Mouse (Mus musculus) spleen, adult 18-20 months (tissue): ENCODE results near the gene Cpxm2.

Experiments
- DNase-seq, 2 experiments: peaks; one replicate each; pipeline ENCODE4 v3.0.0; 2022; ENCODE audit warnings: mixed read lengths in 2 of 2

Gene Cpxm2

DNA sequence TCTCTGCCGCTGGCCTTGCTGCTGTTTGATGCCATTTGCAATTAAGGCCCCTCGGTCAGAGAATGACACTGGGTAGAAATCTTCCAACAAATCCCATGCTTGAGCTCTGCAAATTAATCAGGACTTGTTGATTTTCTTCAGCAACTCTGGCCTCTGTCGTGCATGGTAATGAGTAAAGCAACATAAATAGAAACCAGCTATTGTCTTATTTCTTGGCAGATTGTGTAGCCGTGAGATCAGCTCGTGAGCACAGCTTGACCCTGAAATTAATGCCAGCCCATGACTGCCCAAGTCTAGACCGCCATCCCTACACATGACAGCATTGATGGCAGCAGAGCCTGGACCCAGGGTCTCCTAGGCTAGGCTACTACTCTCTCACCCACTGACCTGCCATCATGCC is 25.9 kb downstream of the Cpxm2 start:
- no peak for DNase-seq

DNA sequence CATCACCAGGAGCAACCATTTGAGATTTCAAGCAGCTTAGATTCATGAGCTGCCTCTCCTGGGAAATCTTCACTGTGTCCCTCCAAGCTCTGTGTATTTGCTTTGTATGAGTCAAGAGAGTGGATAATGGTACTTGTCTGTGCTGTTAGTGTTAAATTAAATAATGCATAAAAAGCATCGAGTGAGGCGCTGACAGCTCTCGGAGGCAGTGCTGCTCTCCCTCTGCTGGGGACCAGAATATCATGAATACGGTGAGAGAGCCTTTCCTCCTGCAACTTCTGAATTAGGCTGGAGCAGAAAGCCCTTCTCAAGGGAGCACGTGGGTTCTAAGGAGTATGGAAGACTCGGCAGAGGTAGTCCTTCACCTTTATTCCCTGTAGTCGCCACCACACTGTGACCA is 29.6 kb downstream of the Cpxm2 start:
- no peak for DNase-seq

DNA sequence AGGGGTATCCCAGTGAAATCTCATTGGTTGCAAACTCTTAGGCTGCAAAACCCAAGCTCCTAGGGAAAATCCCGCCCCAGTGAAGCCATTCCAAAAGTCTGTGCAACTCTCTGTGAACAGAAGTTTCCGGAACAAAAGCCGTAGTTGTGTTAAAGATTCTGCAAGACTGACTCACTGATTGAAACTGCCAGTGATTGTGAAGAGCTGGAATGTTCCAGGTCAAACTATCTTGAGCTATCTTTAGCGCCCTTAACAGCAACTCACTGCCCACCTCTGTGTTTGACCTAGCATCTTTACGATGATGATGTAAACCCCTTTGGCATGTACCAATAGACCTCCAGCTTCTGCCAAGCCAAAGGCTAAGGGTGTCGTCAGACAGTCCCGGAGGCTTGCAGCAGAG is 31.3 kb downstream of the Cpxm2 start:
- DNase-seq: no peak

DNA sequence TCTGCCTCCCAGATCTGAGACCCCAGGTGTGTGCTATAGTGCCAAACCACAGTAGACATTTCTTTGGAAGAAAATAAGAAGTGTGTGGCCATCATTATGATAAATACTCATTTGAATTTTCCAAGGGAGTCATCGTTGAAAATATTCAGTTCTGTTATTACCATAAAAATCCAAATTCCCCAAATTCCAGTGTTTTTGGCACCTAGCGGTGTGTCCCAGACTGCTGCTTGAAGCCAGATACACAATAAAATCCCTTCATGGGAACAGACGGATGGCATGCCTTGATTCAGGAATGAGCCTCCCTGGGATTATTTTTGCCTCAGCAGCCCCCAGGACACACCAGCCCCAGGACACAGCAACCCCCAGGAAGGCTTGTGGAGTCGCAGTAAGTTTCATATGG is 34.7 kb downstream of the Cpxm2 start:
- no peak for DNase-seq

DNA sequence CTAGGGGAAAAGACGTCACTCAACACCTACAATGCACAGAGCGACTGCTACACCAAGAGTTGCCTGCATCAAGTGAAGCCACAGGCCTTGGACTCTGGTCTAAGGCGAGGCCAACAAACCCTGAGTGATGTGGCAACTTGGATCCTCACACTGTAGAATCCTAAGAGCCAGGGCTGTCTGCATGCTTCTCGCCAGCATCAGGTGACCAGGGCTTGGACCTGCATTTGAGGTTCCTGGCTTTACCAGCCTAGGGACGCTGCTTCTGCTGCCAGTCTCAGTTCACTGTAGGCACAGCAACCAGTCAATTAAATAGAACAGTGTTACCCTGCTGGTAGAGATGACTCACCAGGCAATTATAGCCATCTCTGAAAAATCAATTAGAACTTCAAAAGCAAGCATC is 42.8 kb downstream of the Cpxm2 start:
- DNase-seq: no peak

DNA sequence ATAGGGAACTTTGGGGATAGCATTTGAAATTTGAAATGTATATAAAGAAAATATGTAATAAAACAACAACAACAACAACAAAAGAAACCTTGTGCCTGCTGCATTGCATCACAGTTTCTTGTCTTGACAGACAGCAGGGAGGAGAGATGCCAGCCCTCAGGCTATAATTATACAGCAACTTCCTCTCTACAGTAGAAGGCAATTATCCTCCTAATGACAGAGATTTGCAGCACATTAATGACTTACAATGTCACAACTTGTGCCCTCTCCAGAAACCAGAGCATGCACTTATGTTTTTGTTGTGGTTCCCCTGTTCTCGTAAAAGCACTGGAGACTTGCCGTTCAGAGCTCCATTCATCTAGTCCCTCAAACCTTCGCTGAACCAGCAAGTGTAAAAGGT is 44.2 kb downstream of the Cpxm2 start:
- no peak for DNase-seq

DNA sequence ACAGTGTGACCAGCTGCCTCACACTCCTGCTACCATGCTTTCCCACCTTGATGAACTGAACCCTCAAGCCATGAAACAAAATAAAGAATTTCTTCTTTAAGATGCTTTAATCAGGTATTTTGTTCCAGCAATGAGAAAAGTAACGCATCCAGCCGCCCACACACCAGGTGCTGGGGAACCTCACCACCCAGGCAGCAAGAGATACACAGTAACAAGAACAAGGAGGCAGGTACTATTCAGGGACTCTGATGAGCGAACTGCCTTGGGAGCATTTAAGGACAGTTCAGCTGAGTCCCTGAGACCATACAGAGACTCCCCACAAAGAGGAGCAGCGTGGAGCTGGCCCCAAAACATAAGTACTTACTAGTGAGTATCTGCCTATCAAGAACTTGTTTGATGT is 47.6 kb downstream of the Cpxm2 start:
- DNase-seq: no peak

DNA sequence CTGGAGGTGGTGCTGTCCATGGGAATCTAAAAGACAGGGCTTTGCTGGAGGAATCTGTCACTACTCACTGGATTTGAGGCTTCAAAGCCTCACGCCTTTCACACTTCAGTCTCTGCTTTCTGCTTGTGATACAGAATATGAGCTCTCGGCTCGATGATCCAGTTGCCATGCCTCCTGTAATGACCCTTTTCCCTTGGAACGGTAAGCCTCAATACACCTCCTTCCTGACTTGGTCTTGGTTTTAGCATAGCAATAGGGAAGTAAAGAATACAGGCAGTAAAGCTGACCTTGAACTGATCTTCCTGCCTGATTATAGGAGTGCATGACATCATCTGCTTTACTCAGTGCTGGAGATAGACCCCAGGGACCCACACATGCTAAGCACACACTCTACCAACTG is 49.2 kb downstream of the Cpxm2 start:
- DNase-seq: no peak

DNA sequence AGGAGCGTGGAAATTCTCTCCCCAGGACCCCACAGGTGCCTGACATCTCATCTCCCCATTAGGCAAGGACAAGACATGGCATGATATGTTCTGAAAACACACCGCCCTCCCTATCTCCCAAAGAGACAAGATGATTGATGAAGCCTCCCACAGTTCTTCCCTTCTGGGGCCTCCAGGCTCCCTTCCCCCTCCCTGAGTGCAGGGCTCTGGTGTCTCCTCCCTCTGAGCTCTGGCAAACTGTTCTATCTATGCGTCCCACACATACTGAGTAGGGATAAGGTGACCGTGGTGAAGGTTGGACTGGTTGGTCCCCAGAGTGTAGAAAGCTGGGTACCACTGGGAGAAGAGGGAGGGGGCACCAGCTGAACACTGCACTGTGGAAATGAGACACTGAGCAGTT is 56.1 kb downstream of the Cpxm2 start:
- DNase-seq: no peak

DNA sequence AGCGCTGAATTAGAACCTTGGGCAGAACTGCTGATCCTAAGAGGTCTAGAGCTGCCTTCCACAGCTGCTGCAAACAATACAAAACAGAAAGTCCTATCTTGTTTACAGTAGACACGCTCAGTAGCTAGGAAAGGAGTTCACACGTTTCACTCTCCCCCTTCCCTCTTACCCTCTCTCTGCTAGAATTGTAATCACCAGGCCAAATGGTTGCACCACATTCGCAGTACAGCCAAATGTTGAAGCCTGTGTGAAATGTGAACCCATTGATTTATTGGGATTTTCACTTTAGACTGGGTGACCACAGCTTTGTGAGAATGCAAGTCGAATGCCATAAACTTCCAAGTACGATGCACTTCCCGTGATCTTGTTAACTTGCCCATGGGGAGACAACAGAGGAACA is 59.9 kb downstream of the Cpxm2 start:
- no peak for DNase-seq

DNA sequence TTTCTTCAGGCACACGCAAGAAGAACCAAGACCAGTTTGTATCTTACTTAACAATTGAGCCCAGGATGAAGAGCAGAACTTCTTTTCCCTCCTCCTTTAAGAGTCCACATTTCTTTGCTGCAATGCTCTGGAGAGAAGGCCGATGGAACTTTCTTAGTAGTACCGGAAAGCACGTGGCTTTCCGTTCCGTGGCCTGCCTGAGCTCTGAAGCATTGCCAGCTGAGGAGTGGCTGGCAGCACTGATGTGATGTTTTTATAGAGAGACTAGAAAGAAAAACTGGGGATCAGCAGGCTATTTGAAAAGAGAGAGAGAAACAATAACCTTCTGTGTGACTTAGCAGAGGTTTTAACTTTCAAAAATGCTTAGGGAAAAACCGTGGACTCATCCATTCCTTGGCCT is 63.0 kb downstream of the Cpxm2 start:
- no peak for DNase-seq

DNA sequence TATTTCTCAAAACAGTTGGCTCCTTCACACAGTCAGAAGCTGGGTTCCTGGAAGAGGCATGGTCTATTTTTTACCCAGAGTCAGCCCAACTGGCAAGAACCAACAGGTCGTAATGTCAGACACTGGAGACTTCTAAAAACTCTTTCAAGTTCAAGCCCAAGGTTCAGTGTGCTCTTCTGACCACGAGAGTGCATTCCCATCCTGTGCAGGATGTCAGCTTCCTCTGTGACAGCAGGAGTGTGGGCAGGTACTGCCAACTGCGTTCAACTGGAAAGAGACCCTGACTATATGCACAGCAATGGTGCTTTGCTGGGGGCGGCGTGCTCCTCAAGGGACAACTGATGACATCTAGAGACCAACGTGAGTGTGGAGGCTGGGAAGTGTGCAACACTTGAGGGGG is 65.9 kb downstream of the Cpxm2 start:
- no peak for DNase-seq

DNA sequence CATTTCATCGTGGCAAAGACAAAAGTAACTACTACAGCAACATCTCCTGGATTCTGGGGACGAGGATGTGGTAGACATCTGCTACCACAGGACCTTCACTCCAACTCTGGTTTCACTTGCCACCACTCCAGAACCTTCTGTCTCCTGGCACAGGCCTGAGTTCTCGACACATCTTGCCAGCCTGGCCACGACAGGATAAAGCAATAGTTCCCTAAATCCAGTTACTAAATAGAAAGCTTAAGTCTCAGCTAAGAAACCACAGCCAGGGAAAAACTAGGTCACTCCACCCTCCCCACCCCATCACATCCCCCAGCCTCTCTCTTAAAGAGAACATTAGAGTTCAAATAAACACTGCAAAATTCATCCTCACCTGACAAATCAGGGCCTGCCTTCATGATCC is 66.4 kb downstream of the Cpxm2 start:
- DNase-seq: no peak

DNA sequence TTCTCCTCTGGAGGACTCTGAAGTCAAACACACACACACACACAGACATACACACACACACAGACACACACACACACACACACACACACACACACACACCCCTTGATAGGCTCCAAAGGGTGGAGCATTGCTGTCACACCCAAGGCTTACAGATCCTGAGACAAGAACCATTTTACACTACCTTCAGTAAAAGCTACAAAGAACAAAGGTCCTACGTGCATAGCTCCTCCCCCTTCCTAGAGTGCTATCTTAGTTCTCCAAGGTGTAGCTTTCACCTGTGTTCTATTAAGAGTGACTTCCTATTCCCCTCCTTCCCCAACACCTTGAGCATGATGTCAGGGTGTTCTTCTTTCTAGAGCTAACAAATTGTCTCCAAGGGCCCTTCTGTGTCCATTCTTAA is 78.7 kb downstream of the Cpxm2 start:
- no peak for DNase-seq

DNA sequence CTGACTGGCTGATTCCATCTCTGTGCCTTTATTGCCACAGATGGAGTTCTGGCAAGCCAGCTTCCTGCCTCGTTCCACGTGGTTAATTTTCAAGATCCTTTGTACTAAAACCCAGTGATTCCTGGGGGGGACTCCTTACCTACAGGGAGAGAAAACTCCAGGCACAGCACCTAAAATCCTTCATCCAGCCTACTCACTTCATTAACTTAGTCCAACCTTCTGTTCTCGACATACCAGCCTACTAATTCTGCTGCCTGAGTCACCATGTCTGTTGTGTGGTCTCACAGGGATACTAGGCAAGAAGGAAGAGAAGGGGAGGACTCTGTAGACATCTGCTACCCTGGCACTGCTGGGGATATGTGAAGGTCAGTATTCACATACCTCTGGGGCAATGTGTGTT is 80.0 kb downstream of the Cpxm2 start:
- no peak for DNase-seq

DNA sequence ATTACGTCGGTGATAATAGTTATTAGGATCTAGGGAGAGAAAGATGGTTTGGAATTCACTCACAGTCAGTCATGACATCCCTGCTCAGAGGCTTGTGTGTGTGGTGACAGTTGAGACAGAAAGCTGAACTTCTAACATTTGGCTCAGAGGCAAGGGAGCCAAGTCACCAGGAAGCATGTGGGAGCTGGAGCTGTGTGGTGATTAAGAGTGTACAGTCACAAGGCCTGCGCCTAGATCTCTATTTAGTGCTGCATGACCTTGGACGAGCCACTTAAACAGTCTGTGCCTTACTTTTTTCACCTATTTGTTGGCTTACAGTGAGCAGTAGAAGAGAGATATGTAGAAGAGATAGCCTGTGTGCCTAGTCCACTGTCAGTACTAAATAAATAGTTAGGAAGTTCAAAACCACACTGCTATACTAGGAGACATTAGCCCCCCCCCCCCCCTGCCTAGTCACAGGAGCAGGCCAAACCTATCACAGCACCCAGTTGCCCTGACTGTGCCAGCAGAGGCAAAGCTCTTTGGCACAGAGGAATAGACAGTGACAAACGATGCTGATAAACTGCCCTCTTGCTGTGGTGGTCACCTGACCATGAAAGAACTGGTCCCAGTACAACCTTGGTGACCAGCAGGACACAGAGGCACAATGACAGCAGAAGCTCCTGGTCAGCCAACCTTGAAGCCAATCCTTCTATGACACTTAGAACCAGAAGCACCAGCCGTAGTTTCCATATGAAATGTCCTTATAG is 83.5 kb downstream of the Cpxm2 start:
- DNase-seq: no peak

DNA sequence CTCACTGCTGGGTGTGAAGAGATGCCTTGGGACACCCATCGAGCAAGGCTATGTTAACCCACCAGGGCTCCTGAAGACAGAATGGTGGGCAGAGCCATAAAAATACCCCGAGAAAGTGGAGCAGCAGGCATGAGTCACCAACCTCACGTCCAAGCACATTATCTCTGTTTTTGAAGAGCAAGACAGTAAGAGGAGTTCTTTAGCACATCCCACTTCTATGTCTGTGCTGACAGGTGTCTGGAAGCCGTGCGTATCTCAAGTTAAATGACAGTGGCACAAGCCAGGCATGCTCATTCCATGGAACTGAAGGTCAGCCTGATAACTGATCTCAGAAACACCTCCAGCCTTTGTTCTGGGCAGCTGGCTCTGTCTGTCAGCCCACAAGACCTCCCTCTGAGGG is 86.6 kb downstream of the Cpxm2 start:
- no peak for DNase-seq

DNA sequence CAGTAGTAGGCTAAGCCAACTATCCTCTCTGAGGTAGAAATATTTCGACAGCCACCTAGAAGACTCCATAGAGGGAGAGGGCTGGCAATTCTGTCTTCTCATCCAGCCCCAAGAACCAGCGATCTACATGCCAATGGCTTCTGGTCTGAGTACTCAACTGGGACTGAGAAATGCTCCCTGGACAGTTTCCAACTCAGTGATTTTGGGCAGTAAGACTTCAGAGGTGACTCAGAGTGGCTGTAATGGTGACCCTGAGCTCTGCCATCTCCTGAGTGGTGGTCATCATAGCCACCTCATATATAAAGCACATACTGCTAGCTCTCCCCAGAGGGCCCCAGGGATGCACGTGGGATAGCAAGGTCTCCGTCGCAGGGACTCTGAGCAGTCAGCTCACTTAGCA is 87.0 kb downstream of the Cpxm2 start:
- no peak for DNase-seq

DNA sequence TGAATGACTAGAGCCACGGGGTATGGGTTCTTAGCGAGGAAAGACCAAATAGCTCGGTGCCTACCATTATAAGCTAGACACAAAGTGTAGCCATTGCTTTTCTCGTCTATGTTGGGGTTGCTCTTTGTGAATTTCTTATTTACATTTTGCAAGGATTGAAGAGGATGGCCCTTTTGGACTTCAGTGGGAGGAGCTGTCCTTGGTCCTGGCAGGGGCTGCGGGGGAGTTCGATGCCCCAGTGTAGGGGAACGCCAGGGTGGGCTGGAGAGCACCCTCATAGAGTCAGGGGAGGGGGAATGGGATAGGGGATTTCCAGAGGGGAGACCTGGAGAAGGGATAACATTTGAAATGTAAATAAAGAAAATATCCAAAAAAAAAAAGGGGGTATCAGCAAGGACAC is 94.4 kb downstream of the Cpxm2 start:
- no peak for DNase-seq

DNA sequence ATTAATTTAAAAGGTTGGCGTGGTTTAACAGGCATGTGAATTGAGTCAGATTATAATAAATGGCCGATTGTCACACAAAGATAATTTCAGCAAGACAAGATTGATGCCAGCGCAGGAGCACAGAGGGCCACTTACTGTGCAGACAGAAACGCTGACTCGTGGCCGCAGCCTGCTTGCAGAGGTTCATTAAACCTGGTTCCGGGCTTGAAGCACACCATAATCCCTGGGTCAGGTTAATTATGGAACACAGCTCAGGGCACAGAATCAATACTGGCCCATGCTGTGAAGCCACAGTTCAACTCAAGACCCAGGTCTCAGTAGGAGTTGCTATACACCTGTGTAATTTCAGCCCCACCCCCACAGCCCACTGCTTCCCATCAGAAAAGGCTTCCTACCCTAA is 98.0 kb downstream of the Cpxm2 start:
- DNase-seq: no peak

DNA sequence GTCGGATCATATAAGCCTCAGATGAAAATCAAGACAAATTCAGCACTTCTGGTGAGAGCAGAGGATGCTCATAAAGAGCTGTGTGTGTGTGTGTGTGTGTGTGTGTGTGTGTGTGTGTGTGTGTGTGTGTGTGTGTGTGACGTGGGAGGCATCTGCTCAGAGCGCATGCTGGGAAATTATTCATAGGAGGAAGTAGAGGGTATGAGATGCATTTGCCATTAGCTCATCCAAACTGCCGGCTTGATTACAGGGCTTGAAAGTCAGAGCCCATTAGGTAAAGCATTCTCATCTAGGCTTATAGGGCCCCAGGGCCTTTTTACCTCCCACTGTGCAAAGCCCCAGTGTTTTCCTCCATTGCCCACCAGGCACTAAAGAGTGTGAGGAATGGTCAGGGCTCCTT is 107.9 kb downstream of the Cpxm2 start:
- DNase-seq: no peak

DNA sequence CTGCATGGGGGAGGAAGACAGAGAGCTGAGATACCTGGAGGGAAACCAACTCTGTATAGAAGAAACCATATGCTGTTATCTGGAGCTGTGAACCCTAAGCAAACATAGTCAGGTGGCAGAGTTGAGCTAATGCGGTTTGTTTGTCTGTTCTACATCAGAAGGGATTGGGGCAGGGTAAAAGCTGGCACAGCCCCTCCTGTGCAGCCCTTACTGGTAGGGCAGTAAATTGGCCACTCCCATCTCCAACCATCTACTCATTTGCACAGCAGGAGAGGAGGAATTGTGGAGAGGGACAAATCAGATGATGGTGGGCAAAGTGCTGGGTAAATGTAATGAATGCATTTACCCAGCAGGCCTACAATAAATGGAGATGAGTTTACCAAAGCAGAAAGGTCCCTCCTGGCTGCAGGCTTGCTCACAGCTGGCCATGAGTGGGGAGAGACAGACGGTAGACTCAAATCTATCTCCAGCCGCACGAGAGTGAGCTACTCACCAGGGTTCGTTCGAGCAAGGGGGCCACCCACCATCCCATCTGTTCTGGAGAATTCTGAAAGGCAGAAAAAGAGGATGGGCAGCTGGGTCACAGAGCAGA is 122.5 kb downstream of the Cpxm2 start:
- no peak for DNase-seq

DNA sequence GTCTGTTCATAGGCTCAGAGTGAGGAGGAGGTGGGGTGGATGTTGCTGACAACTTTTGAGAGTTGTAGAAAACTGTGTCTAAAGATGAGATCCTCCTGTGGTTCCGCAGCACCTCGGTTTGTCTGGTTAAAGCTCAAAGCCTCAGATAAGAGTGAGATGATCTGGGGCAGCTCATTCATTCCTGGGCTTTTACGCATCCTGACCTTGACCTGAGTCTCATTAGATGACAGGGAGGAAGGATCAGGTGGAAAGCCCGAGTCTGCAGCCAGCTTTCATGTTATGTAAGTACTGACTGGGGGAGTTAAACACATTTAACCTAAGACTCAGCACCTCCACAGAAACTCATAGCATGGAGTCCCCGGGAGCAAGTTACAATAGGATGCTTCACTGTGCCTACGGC is 127.9 kb downstream of the Cpxm2 start:
- no peak for DNase-seq

DNA sequence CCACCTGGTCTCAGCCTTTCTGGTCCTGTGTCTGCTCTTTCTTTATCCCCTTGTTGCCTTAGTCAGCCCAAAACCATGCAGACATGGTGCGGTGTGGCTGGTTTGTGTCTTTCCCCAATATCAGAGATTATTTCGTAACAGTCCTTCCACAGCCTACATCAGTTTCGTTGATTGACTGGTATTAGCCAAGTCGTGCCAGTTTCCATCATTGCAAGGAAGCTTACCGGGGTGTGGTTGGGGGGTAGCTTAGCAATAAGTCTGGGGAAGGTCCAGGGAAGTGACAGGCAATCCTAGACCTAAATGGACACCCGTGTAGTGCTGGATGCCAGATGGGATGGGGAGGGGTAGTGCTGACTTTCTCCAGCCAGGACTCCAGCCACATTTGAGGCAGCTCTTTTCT is 128.9 kb downstream of the Cpxm2 start:
- no peak for DNase-seq

DNA sequence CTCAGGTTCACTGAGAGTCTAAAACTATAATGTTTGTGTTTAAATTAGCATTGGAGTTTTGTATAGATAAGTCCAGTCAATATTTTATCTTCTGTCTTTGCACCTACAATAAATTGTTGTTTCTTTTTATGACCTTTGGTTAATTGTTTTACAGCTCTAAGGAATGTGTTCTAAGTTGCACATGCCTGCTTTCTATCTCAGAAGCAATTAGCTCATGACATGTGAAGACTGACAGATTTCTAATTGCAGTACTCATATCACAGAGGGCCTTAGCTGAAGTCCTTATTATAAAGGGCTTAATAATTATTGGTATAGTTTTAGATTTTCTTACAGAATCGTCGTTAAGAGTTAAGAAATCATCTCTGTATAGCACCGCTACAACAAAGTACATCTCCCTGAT is 138.6 kb downstream of the Cpxm2 start:
- no peak for DNase-seq
